Mouse (Mus musculus): ENCODE measurements at regions not wholly inside any gene's neighbourhood (a gene's known extent, or its start where the extent isn't known, plus 50 kb on each side); places are given as distances from the start of the nearest gene placed in this dataset.

DNA sequence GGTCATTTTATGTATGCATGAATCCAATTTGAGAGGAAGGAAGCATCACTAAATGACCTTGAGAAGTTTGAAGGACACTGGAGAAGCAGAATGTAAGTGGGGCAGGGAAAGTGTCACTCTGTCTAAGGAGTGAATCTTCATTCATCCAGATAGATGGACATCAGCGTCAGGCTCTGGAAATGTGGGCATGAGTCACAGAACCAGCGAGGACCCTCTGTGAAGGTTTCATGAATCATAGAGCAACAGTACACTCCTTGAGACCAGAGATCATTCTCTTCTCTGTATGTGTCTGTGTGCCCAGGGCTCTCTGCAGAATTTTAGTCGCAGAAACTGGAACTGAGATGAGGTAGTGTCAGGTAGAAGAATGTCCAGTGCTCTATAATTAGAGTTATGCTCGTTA lies 62.4 kb upstream of the Lypd6 start:
- no peak for DNase-seq (ENCODE audit: low read depth, low spot score)

DNA sequence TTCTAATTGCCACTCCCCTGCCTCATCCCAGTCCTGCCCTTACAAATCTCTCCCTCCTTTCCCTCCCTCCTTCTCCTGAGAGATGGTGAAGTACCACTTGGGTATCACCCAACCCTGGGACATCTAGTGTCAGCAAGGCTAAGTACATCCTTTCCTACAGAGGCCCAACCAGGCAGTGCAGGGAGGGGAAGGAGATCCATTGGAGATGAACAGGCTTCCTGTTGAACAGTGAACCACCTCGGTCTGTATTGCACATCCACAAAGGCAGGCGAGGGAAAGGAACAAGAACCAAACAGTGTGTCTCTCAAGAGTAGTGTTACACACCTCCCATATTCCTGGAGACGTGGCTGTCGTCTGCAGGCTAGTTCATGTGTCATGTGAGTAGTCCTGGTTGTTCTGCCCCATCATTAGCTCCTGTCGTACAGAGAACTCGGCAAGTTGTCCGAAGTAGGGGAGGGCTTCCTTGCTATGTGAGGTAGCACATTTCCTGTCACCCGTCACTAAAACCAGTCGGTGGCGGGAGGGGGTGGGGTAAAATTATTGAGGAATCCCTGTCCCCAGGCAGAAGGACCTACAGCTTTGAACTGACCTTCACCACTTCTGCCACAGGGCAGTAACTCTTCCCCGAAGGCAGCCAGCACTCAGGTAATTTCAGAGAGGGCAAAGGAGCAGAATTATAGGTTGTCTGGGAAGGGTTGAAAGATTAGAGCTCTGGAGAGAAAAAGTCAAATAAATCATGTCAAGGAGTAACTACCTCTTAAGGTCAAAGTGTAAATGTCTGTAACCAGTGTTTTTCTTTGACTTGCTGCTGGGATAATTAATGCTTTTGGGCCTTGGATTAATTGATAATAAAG lies 61.3 kb upstream of the Lypd6 start:
- peak; percentile 35 for DNase-seq (ENCODE audit: low read depth, low spot score)

- no peak for DNase-seq (ENCODE audit: low read depth, low spot score)
Measured at GRCm38 (mm10) chr2:50008282-50008681, 57.9 kb upstream of the Lypd6 start.

- DNase-seq (ENCODE audit: low read depth, low spot score) = peak; percentile 40
Measured at GRCm38 (mm10) chr2:50010409-50010808, 55.8 kb upstream of the Lypd6 start.

- DNase-seq (ENCODE audit: low read depth, low spot score) = no peak
Measured at GRCm38 (mm10) chr2:50012303-50012702, 53.9 kb upstream of the Lypd6 start.

DNA sequence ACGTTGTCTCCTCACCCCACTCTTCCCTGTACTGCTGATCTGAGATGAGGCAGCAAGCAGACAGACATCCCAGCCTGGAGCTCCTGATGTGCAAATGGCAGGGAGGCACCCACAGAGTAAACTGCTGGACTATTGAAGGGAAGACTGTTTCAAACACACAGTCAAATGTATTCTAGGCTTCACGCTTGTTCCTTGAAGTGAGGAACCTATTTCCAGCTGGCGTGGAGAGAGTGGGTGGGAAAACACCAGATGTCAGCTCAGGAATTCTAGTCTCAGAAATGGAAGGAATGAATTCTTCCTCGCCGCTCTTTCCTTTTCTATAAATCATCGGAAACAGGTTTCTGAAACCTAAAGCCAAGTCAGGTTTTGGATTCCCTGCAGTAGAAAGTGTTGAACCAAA lies 53.0 kb upstream of the Lypd6 start:
- no peak for DNase-seq (ENCODE audit: low read depth, low spot score)

DNA sequence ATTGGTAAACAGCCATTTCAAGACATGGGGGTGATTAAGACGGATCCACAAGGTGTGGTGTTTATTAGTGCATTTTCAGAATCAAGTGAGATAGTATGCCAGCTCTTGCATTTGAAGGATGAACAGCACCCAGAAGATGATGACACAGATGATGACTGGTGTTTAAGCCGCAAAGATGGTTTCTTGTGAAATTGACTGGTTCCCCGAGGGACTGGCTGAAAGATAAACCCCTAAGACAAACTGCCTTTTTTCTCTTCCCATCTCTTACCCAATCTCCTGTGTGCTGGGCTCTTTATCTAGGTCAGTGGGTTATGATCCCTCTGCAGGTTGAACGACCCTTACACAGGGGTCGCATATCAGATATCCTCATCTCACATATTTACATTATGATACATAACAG lies 52.3 kb upstream of the Lypd6 start:
- DNase-seq (ENCODE audit: low read depth, low spot score) = no peak

DNA sequence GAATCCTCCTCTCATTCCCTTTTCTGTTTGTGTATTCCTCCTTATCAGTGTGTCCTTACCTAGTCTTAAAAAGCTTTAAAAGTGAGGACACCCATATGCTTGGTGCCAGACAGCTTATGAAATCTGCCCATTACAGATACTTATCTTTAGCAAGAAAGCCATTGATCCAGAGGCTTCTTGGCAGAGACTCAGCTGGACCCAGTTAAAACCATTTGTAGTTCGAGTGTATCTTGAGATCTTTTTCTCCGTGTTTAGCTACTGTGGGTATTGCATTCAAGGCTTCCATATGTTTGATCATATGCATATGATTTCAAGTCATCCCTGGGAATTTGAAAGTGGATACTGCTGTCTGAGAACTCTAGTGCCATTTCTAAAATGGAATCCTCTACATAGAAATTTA lies 51.5 kb upstream of the Lypd6 start:
- DNase-seq (ENCODE audit: low read depth, low spot score) = no peak
